Mouse (Mus musculus): Measurements from ENCODE around the gene Fgf18. TPM values are rescaled to one million over a fixed set of nuclear protein-coding genes. Genes with fewer than 3 reads are reported as not detected.

The Fgf18 gene
- polyA plus RNA-seq, 1 experiment = 3.8 TPM

DNA sequence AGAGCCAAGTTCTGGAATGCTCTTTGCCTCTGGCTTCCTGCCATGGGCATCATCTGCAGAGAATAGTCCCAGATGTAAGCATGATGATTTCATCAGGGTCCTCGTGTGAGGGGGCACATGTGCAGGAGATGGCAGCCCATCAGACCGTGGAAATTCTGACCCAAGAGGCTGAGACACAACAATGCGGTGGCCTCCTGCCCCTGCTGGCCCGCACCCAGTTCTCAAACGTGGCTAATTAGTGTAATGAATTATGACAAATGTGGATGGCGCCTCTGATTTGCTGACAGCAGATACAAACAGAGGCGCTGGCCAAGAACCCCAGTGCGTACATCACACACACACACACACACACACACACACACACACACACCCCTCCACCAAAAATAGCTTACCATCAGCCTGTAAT is 42.3 kb downstream of the Fgf18 start:
- DNase-seq (ENCODE audit: low read depth) = peak; percentile 71
- TF ChIP-seq POLR2A (IDR thresholded peaks at IDR 0.05; ENCODE audit: borderline replicate concordance, extremely low read depth, insufficient read depth, insufficient read length, poor library complexity, severe bottlenecking) (no peak), CTCF (IDR thresholded peaks at IDR 0.05; ENCODE audit: borderline replicate concordance, extremely low read depth, insufficient read depth, insufficient read length) (no peak)

DNA sequence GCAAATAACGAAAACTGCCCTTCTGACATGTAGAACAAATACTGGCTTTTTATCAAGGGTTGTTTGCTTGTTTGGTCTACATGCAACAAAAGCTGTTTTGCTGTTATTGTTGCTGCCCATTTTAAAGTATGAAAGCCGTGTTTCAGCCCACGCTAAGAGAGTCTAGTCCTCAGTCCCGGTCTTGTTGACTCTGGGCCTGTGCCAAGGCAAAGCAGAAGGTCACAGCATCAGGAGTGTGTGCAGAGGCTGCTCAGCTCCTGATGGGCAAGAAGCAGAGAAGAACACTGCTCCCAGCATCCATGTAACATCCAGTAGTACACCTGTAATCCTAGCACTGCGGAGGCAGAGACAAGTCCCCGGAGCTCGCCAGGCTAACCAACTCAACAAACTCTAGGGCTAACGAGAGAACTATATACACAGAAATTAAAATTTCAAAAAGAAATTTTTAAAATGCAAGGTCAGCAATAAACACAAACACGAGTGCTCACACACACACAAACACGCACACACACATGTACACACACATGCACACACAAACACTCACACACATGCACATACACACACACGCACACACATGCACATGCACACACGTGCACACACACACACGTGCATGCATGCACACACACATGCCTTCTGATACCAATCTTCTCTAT is 43.8 kb downstream of the Fgf18 start:
- TF ChIP-seq CTCF (IDR thresholded peaks at IDR 0.05; ENCODE audit: borderline replicate concordance, extremely low read depth, insufficient read depth, insufficient read length) = no peak
- no peak for TF ChIP-seq POLR2A (IDR thresholded peaks at IDR 0.05; ENCODE audit: borderline replicate concordance, extremely low read depth, insufficient read depth, insufficient read length, poor library complexity, severe bottlenecking)
- DNase-seq (ENCODE audit: low read depth) = no peak

DNA sequence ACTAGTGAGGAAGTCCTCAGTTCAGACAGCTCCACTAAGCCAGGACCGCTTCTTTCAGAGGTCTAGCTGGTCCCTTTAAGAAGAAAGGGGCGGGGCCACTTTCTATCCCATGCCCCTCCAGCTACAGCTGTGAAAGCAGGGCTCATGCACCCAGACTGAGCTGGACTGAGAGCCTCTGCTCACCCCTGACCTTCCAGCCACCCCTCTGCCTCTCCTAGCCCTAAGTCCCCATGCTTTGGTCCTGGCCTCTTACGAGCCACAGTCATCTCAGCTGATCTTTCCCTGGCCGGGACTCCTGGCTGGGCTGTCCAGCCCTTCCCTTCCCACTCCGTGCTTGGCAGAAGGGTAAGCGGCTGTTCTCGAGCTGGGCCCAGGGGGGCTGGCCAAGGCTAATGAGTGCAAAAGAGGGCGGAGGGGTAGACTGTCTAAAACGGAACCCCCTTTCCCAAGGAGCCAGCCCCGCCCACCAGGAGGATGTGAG is 47.1 kb downstream of the Fgf18 start:
- no peak for DNase-seq (ENCODE audit: low read depth)
- no peak for TF ChIP-seq POLR2A (IDR thresholded peaks at IDR 0.05; ENCODE audit: borderline replicate concordance, extremely low read depth, insufficient read depth, insufficient read length, poor library complexity, severe bottlenecking)
- TF ChIP-seq CTCF (IDR thresholded peaks at IDR 0.05; ENCODE audit: borderline replicate concordance, extremely low read depth, insufficient read depth, insufficient read length) = no peak

DNA sequence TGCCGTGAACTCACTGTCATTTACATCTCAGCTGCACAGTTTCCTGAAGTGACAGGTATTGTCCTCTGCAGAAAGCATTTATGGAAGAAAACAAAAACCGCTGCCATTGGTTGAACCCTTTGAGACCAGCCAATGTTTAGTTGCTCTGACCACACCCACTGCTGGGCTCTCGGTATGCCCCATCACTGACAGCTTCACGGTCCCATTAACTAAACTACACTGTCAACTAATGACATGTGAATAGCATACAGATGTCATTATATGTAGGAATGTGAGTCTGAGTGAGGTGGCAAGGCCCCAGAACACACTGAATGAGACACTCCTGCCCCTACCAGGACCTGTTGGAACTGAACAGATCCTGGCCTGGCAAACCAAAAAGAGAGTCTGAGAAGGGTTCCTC is 47.8 kb downstream of the Fgf18 start:
- TF ChIP-seq CTCF (IDR thresholded peaks at IDR 0.05; ENCODE audit: borderline replicate concordance, extremely low read depth, insufficient read depth, insufficient read length) (no peak), POLR2A (IDR thresholded peaks at IDR 0.05; ENCODE audit: borderline replicate concordance, extremely low read depth, insufficient read depth, insufficient read length, poor library complexity, severe bottlenecking) (no peak)
- DNase-seq (ENCODE audit: low read depth) = no peak

DNA sequence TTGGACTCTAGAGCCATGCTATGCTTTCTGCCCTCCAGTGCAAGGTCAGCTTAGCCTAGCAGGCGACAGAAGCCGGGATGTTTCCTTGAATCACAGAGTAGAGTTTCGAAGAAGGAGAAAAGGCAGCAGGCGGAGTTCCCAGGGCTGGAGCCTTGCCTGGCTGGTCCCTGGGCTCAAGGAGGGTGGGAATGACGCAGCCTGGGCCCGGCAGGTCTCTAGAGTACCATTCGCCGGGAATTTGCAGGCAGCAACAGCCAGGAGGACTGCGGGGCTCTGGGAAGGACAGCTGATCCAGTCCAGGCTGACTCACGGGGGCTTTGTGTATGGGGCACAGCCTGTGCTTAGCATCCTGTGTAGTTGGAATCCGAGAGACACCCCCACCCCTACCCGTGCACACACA is 48.8 kb downstream of the Fgf18 start:
- no peak for DNase-seq (ENCODE audit: low read depth)
- TF ChIP-seq POLR2A (IDR thresholded peaks at IDR 0.05; ENCODE audit: borderline replicate concordance, extremely low read depth, insufficient read depth, insufficient read length, poor library complexity, severe bottlenecking) (no peak), CTCF (IDR thresholded peaks at IDR 0.05; ENCODE audit: borderline replicate concordance, extremely low read depth, insufficient read depth, insufficient read length) (no peak)

DNA sequence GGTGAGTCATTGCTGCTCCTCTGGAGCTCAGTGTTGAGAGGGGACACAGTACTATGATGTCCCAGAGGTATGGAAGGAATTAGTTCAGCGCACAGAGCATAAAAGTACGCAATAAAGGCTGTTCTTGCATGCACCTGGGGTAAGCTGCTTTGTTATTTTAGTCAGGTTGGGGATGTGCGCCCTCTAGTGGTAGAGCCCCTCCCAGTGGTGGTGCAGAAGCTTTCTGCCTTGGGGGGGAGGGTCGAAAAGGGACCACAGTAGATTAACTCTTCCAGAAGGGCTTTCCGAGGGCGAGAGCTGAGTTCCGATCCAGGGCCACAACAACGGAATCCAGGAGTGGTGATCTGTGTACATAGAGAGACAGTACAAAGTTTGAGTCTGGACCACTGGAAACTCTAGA is 49.3 kb downstream of the Fgf18 start:
- TF ChIP-seq POLR2A (IDR thresholded peaks at IDR 0.05; ENCODE audit: borderline replicate concordance, extremely low read depth, insufficient read depth, insufficient read length, poor library complexity, severe bottlenecking) = no peak
- peak; percentile 67 for TF ChIP-seq CTCF (IDR thresholded peaks at IDR 0.05; ENCODE audit: borderline replicate concordance, extremely low read depth, insufficient read depth, insufficient read length)
- DNase-seq (ENCODE audit: low read depth) = peak; percentile 27

DNA sequence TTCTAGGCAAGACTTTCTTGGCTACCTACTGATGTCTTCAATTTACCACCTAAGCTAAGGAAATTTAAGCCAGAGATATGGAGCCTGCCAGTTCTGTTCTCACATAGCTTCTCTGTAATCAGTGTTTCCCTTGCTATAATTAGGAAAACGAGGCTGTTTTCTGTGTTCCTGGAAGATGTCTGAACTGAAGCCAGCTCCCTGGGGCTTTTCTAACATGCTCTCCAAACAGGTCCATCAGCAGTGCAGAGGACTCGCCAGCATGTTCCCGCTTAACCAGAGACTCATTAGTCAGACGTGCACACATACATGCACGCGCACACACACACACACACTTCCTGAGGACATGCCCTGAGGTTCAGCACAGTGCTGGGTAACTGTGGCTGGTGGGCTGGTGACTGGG is 57.3 kb downstream of the Fgf18 start:
- peak; percentile 73 for DNase-seq (ENCODE audit: low read depth)
- TF ChIP-seq CTCF (IDR thresholded peaks at IDR 0.05; ENCODE audit: borderline replicate concordance, extremely low read depth, insufficient read depth, insufficient read length) (no peak), POLR2A (IDR thresholded peaks at IDR 0.05; ENCODE audit: borderline replicate concordance, extremely low read depth, insufficient read depth, insufficient read length, poor library complexity, severe bottlenecking) (no peak)

DNA sequence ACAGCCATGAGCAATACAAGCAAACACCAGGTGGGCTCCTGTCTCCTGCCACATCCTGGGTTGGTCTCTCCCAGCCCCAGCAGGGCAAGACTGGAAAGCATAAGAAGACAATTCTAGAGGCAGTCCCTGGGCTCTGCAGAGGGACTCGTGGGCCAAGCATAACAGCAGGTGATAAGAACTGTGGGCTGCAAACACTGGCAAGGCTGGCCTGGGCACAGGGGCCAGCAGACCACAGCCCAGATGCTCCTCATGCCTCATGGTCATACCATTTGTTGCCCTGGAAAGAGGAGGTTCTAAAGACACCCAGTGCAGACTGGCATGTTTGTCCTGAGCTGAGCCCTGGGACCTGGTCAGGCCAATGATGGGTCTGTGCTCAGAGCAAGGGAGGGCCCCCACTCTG is 59.0 kb downstream of the Fgf18 start:
- DNase-seq (ENCODE audit: low read depth) = no peak
- TF ChIP-seq CTCF (IDR thresholded peaks at IDR 0.05; ENCODE audit: borderline replicate concordance, extremely low read depth, insufficient read depth, insufficient read length) (no peak), POLR2A (IDR thresholded peaks at IDR 0.05; ENCODE audit: borderline replicate concordance, extremely low read depth, insufficient read depth, insufficient read length, poor library complexity, severe bottlenecking) (no peak)

DNA sequence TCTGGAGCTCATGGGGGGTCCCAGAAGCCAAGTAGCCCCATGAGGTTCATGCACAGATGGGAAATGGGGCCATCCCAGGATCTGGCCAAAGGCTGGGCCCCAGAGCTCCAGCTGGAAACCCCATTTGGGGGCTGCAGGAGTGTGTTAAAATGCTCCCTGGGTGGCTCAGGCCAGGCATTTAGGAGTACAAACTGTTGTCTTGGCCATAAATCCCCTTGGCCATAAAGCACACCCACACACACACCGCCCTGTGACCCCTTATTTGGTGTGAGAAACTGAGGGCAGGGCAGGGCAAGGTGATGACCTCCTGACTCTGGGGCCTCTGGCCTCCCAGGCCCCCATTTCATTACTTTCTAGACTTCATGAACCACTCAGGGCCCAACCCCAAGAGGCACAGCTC is 61.2 kb downstream of the Fgf18 start:
- TF ChIP-seq POLR2A (IDR thresholded peaks at IDR 0.05; ENCODE audit: borderline replicate concordance, extremely low read depth, insufficient read depth, insufficient read length, poor library complexity, severe bottlenecking) (no peak), CTCF (IDR thresholded peaks at IDR 0.05; ENCODE audit: borderline replicate concordance, extremely low read depth, insufficient read depth, insufficient read length) (no peak)
- DNase-seq (ENCODE audit: low read depth) = no peak

DNA sequence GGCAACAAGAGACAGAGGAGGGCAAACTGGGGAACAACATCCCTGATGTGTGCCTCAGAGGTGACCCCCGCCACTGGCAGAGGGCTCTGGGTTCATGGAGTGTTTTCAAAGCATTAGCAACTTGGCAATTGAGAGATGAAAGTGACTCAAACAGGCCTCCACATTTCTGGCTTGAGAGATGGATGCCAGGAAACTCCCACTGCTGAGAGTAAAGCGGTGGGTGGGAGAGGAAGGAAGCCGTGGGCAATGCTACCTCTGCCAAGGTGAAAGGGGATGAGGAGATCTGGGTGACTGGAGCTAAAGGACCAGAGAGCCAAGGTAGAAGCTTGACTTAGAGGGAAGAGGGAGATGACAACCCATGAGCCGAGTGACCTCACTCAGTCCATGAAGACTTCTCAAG is 61.7 kb downstream of the Fgf18 start:
- no peak for DNase-seq (ENCODE audit: low read depth)
- TF ChIP-seq POLR2A (IDR thresholded peaks at IDR 0.05; ENCODE audit: borderline replicate concordance, extremely low read depth, insufficient read depth, insufficient read length, poor library complexity, severe bottlenecking) (no peak), CTCF (IDR thresholded peaks at IDR 0.05; ENCODE audit: borderline replicate concordance, extremely low read depth, insufficient read depth, insufficient read length) (no peak)

DNA sequence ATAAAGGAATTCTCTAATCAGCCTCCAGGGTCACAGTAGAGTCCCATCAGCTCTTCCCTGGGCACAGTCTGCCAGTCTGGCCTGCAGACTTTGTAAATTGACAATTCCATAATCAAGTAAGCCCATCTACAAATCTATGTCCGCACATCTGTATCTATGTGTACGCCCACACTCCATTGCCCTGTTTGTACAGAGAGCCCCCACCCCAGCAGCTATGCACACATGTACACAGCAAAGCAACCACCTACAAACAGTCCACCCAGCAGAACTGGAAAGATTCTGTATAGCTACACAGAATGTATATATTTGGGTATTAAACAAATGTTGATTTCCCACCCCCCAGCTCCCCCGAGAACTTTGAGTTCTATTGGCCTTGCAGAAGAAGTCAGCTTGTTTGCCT is 62.1 kb downstream of the Fgf18 start:
- DNase-seq (ENCODE audit: low read depth) = no peak
- TF ChIP-seq CTCF (IDR thresholded peaks at IDR 0.05; ENCODE audit: borderline replicate concordance, extremely low read depth, insufficient read depth, insufficient read length) = no peak
- TF ChIP-seq POLR2A (IDR thresholded peaks at IDR 0.05; ENCODE audit: borderline replicate concordance, extremely low read depth, insufficient read depth, insufficient read length, poor library complexity, severe bottlenecking) = no peak

DNA sequence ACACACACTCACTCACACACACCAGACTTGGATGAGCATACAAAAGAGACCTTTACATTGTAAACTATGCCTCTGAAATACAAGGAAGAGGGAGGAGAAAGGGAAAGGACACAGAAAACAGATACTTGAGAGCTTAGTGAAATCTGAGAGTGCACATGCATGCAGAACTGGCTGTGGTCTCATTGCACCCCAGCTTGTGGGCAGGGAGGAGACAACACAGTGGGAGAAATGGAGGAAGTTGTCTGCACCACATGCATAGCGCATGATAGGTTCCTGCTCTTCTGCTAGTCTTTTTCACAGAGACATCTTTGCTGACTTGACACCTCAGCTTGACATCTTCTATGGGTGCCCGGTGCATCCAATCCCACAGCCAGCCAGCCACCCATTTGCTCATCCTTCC is 63.2 kb downstream of the Fgf18 start:
- TF ChIP-seq POLR2A (IDR thresholded peaks at IDR 0.05; ENCODE audit: borderline replicate concordance, extremely low read depth, insufficient read depth, insufficient read length, poor library complexity, severe bottlenecking) (no peak), CTCF (IDR thresholded peaks at IDR 0.05; ENCODE audit: borderline replicate concordance, extremely low read depth, insufficient read depth, insufficient read length) (no peak)
- DNase-seq (ENCODE audit: low read depth) = no peak
